Mouse (Mus musculus): ENCODE data around the gene Hcn2.

Gene Hcn2

GRCm38 (mm10) chr10:79708668-79709067, 7.8 kb upstream of the Hcn2 start:
- DNase-seq (ENCODE audit: low spot score in 2 of 2), result no peak

- no peak for DNase-seq (ENCODE audit: low spot score in 2 of 2)
Measured at GRCm38 (mm10) chr10:79709307-79709706, 7.1 kb upstream of the Hcn2 start.

GRCm38 (mm10) chr10:79712029-79712428, 4.4 kb upstream of the Hcn2 start:
- DNase-seq (ENCODE audit: low spot score in 2 of 2), result peak in 1 of 2 experiments; percentile 71

GRCm38 (mm10) chr10:79712499-79713126, 3.8 kb upstream of the Hcn2 start:
- peak; percentile 94 to 98 for DNase-seq (ENCODE audit: low spot score in 2 of 2)

DNA sequence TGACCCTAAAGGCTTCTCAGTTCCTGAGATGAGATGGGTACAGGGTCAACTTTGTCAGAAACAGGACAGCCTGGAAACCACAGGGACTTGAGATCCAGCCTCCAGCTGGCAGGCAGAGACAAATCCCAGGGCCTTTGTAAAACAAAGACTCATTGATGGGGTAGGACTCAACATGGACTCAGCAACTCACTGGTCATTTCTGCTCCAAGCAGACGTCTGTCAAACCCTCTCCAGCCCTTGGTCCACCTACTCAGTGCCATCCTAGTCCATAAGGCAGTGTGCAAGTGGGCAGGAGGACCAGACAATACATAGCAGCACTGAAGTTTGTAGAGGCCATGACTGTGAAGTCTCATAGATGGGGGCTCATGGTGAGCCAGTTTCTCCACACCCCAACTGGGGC, 3.3 kb upstream of the Hcn2 start:
- no peak for DNase-seq (ENCODE audit: low spot score in 2 of 2)

DNA sequence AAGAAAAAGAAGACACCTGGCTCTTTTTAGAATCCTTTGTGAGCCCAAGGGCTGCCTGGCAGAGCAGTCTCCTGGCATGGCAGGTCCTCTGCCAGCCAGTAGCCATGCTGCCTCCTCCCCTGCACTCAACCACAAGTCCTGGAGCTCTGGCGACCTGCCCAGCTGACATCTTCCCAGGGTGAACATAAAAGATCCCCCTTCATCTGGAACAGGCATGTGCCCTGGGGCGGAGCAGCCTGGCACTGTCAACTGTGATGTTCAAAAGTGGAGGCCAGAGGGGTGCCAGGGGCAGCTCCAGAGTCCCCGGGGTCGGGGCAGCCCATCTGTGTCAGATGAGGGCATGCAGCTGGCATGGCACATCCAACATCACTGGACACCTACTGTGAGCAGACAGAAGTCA, 1.4 kb upstream of the Hcn2 start:
- DNase-seq (ENCODE audit: low spot score in 2 of 2), result no peak

DNA sequence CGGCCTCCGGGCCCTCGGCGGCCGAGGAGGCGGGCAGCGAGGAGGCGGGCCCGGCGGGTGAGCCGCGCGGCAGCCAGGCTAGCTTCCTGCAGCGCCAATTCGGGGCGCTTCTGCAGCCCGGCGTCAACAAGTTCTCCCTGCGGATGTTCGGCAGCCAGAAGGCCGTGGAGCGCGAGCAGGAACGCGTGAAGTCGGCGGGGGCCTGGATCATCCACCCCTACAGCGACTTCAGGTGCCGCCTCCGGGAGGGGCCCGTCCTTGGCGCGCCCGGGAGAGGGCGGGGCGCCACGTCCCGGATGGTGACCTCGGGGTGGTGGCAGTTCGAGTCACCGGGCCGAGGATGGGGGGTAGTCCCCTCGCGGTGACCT, 538 bp downstream of the Hcn2 start:
- no peak for DNase-seq (ENCODE audit: low spot score in 2 of 2)

- peak; percentile 62 to 84 for DNase-seq (ENCODE audit: low spot score in 2 of 2)
Measured at GRCm38 (mm10) chr10:79717640-79718357, 1.4 kb downstream of the Hcn2 start.

DNA sequence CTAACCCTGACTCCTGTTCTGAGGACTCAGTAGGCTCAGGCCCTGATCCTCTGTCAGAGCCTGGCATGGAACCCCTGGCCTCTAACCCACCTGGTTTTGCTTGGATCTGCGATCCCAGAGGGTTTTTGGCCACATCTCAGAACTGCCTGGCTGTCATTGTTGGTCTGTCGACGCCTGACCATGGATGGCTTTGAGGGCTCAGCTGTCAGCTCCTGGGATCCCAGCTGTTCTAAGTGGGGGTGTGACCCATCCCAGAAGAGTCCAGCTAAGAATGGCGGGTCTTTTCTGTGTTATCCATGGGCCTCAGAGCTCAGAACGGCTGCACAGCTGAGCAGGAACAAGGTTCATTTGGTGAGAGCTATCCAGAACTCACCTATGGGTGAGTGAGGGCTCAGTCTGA, 4.7 kb downstream of the Hcn2 start:
- no peak for DNase-seq (ENCODE audit: low spot score in 2 of 2)

GRCm38 (mm10) chr10:79723047-79723446, 6.6 kb downstream of the Hcn2 start:
- DNase-seq (ENCODE audit: low spot score in 2 of 2), result no peak

DNA sequence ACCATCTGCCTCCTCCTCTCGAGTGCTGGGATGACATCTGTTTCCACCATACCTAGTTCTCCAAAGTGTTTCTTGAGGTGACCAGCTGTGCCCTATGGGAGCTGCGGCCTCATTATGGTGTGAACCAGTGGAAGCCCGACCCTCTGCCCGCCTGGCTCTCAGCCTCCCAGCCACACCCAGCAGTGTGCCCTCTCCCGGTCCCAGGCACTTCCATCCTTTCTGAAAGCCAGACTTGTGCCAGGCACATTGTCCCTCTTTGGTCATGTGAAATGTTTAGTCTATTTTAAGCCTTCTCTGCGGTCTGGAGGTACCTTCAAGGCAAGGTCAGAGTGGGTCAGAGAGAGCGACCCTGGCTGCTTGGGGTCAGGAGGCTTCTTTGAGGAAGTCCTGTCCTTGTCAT, 7.3 kb downstream of the Hcn2 start:
- DNase-seq (ENCODE audit: low spot score in 2 of 2), result no peak

DNA sequence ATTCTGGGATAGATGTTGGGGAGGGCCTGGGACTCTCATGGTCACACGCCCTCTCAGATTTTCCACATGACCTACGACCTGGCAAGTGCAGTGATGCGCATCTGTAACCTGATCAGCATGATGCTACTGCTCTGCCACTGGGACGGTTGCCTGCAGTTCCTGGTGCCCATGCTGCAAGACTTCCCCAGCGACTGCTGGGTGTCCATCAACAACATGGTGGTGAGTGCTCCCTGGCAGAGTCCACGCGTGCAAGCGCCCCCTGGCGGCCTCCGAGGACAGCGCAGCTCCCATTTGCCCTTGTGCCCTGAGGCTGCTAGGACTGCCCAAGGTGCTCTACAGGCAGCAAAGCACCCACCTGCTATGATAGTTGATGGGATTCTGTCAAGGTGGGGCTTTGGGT, 9.7 kb downstream of the Hcn2 start:
- DNase-seq (ENCODE audit: low spot score in 2 of 2), result peak; percentile 77 to 93

DNA sequence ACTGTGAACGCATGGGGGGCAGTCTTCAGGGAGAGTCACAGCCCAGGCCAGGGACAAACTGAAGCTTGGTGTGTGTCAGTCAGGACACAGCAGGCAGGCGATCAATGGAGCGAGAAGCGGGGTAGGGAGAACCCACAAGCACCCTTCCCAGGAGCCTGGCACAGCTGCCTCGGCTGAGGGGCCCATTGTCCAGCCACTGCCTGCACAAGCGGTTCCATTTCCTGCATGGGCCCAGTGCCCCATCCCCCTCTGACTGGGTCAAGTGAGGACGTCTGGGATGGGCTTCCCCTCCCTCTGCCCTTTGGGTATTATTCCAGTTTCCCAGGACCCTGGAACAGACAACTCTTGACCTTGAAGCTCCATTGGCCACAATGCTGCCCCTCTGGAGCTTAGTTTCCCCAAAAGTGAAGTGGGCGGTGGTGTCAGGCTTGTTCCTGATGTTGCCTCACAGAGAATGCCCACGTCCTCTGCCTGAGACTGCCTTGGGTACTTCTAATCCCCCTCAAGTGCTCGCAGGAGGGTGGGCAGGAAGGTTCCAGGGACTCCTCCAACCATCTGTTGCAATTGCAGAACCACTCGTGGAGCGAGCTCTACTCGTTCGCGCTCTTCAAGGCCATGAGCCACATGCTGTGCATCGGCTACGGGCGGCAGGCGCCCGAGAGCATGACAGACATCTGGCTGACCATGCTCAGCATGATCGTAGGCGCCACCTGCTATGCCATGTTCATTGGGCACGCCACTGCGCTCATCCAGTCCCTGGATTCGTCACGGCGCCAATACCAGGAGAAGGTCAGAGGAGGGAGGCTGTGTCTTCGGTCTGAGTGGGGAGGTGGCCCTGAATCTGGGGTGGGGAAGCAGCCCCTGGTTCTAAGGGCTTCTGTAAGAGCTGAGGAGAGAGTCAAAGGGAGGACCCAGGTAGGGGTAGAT, 12.2 kb downstream of the Hcn2 start:
- DNase-seq (ENCODE audit: low spot score in 2 of 2), result no peak

- DNase-seq (ENCODE audit: low spot score in 2 of 2), result no peak
Measured at GRCm38 (mm10) chr10:79729357-79729965, 13.0 kb downstream of the Hcn2 start.

DNA sequence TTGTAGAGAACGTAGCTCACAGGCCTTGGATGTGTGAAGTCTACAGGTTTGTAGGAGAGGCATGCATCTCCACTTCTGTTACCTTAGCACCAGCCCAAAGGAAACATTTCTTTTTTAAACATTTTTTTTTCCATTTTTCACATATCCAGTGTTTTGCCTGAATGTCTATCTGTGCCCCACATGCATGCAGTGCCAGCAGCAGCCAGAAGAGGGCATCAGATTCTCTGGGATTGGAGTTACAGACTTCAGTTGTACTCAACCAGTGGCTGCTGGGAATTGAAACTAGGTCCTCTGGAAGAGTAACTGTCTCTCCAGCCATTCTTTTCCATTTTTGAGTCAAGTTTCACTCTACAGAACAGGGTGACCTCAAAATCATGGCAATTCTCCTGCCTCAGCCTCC, 16.1 kb downstream of the Hcn2 start:
- DNase-seq (ENCODE audit: low spot score in 2 of 2), result peak in 1 of 2 experiments; percentile 55

- no peak for DNase-seq (ENCODE audit: low spot score in 2 of 2)
Measured at GRCm38 (mm10) chr10:79733847-79734246, 17.4 kb downstream of the Hcn2 start.

DNA sequence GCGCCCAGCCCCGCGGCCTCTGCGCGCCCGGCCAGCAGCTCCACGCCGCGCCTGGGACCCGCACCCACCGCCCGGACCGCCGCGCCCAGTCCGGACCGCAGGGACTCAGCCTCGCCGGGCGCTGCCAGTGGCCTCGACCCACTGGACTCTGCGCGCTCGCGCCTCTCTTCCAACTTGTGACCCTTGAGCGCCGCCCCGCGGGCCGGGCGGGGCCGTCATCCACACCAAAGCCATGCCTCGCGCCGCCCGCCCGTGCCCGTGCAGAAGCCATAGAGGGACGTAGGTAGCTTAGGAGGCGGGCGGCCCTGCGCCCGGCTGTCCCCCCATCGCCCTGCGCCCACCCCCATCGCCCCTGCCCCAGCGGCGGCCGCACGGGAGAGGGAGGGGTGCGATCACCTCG, 18.9 kb downstream of the Hcn2 start:
- no peak for DNase-seq (ENCODE audit: low spot score in 2 of 2)

- no peak for DNase-seq (ENCODE audit: low spot score in 2 of 2)
Measured at GRCm38 (mm10) chr10:79736706-79737105, 20.3 kb downstream of the Hcn2 start.

DNA sequence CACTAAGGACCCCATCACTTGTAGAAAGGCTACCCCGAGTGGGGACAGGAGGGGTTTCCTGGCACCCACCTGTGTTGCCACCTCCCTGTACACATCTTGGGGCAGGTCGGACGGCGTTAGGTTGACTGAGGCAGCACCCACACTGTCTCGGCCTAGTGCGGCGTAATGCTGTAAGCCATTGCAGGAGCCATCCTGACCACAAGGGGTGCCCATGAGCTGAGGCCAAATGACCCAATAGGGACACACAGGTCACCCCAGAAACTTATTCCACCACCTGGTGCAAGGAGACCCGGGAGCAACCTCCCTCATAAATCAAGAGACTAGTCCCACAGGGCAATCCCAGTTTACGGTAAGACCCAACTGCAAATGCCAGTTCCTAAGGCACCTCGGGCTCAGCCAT, 21.8 kb downstream of the Hcn2 start:
- DNase-seq (ENCODE audit: low spot score in 2 of 2), result no peak

- no peak for DNase-seq (ENCODE audit: low spot score in 2 of 2)
Measured at GRCm38 (mm10) chr10:79739234-79739633, 22.8 kb downstream of the Hcn2 start.

- no peak for DNase-seq (ENCODE audit: low spot score in 2 of 2)
Measured at GRCm38 (mm10) chr10:79740863-79741262, 24.4 kb downstream of the Hcn2 start.

GRCm38 (mm10) chr10:79743161-79743560, 26.7 kb downstream of the Hcn2 start:
- no peak for DNase-seq (ENCODE audit: low spot score in 2 of 2)

Data from spleen, postnatal 4 days (tissue).